ENCODE assay signal across 9 mouse cellular contexts in genomic region chr11:79610454-79610853, GRCm38 (mm10). TPM values are rescaled to one million over a fixed set of nuclear protein-coding genes. Genes with fewer than 3 reads are reported as not detected.
DNase-seq lines count a peak whose midpoint lies in the region; ATAC-seq and TF ChIP-seq lines count a peak whose summit lies in the region.
"Had no signal": no experiment of that assay in that cellular context is flagged by ENCODE, and none has a peak within 500 bp of the region (broad histone marks: within the 10 kb centered on the region; RNA-seq: fewer than 3 reads in every experiment).

No protein-coding gene starts in this region.

- H3K27me3 ChIP-seq in intestine, embryonic 16.5 days (replicated peaks; ENCODE audit: control insufficient read depth, insufficient read depth, low read length) = no peaks in the 10 kb centered on the region
- H3K27me3 ChIP-seq in intestine, embryonic 15.5 days (replicated peaks) = no peaks in the 10 kb centered on the region
- no peaks in the 10 kb centered on the region for H3K27me3 ChIP-seq in forebrain, postnatal 0 days (ENCODE audit: insufficient read depth, low read length)
- H3K27me3 ChIP-seq in hindbrain, postnatal 0 days (ENCODE audit: insufficient read depth, low read length) = no peaks in the 10 kb centered on the region
- H3K27me3 ChIP-seq in neural tube, embryonic 13.5 days = no peaks in the 10 kb centered on the region
- peaks cover 29% of the 10 kb centered on the region for H3K27me3 ChIP-seq in liver, embryonic 12.5 days (replicated peaks)

- H3K4me2 ChIP-seq in intestine, embryonic 16.5 days (ENCODE audit: low read depth, low read length) = no peak overlapping the region
- no peak overlapping the region for H3K4me2 ChIP-seq in intestine, embryonic 15.5 days (replicated peaks)
- H3K4me2 ChIP-seq in forebrain, postnatal 0 days (ENCODE audit: low read depth) = no peak overlapping the region
- H3K4me2 ChIP-seq in hindbrain, postnatal 0 days (ENCODE audit: low read depth, low read length) = 0 out of 2 replicates have a peak overlapping the region, but pooled peaks have one; percentile 1
- no peak overlapping the region for H3K4me2 ChIP-seq in neural tube, embryonic 13.5 days
- no peak overlapping the region for H3K4me2 ChIP-seq in liver, embryonic 12.5 days

- no peaks in the 10 kb centered on the region for H3K36me3 ChIP-seq in intestine, embryonic 16.5 days (ENCODE audit: control insufficient read depth, insufficient read depth, low read length)
- no peaks in the 10 kb centered on the region for H3K36me3 ChIP-seq in intestine, embryonic 15.5 days
- 0 out of 2 replicates have a peak, but pooled peaks cover 4% of the 10 kb centered on the region for H3K36me3 ChIP-seq in forebrain, postnatal 0 days (ENCODE audit: insufficient read depth)
- H3K36me3 ChIP-seq in hindbrain, postnatal 0 days (ENCODE audit: insufficient read depth, low read length) = no peaks in the 10 kb centered on the region
- 0 out of 2 replicates have a peak, but pooled peaks cover 7% of the 10 kb centered on the region for H3K36me3 ChIP-seq in neural tube, embryonic 13.5 days
- no peaks in the 10 kb centered on the region for H3K36me3 ChIP-seq in liver, embryonic 12.5 days

- H3K4me1 ChIP-seq in intestine, embryonic 16.5 days (ENCODE audit: control insufficient read depth, insufficient read depth, low read length) = peaks cover 14% of the 10 kb centered on the region
- H3K4me1 ChIP-seq in intestine, embryonic 15.5 days (replicated peaks) = peaks cover 30% of the 10 kb centered on the region
- peaks cover 6% of the 10 kb centered on the region; the same call in 1 of the 2 replicates for H3K4me1 ChIP-seq in forebrain, postnatal 0 days (ENCODE audit: insufficient read depth)
- peaks cover 24% of the 10 kb centered on the region for H3K4me1 ChIP-seq in hindbrain, postnatal 0 days (ENCODE audit: insufficient read depth, low read length)
- peaks cover 56% of the 10 kb centered on the region for H3K4me1 ChIP-seq in neural tube, embryonic 13.5 days (replicated peaks)
- H3K4me1 ChIP-seq in liver, embryonic 12.5 days = peaks cover 18% of the 10 kb centered on the region; the same call in 1 of the 2 replicates

- ATAC-seq in intestine, embryonic 16.5 days = no peak
- no peak for ATAC-seq in intestine, embryonic 15.5 days
- no peak for ATAC-seq in forebrain, postnatal 0 days
- no peak for ATAC-seq in hindbrain, postnatal 0 days
- no peak for ATAC-seq in neural tube, embryonic 13.5 days (ENCODE audit: low read depth)
- ATAC-seq in liver, embryonic 12.5 days = no peak

- peak overlapping the region; percentile 3; the same call in 1 of the 2 replicates for H3K27ac ChIP-seq in intestine, embryonic 16.5 days (ENCODE audit: low read length)
- no peak overlapping the region for H3K27ac ChIP-seq in intestine, embryonic 15.5 days
- no peak overlapping the region for H3K27ac ChIP-seq in forebrain, postnatal 0 days (ENCODE audit: low read depth, low read length)
- peak overlapping the region; percentile 42 for H3K27ac ChIP-seq in hindbrain, postnatal 0 days
- H3K27ac ChIP-seq in neural tube, embryonic 13.5 days (replicated peaks) = peak overlapping the region; percentile 55; the same call in 1 of the 2 replicates
- no peak overlapping the region for H3K27ac ChIP-seq in liver, embryonic 12.5 days

- WGBS in intestine, embryonic 16.5 days = 51% methylated on average over 2 of the region's 2 CpGs
- 60% methylated on average over 2 of the region's 2 CpGs for WGBS in intestine, embryonic 15.5 days
- WGBS in forebrain, postnatal 0 days = 38% methylated on average over 2 of the region's 2 CpGs
- WGBS in hindbrain, postnatal 0 days = 53% methylated on average over 2 of the region's 2 CpGs
- WGBS in neural tube, embryonic 13.5 days = 44% methylated on average over 2 of the region's 2 CpGs
- WGBS in liver, embryonic 12.5 days (ENCODE audit: insufficient replicate concordance) = 42% methylated on average over 2 of the region's 2 CpGs

- no peak overlapping the region for H3K4me3 ChIP-seq in intestine, embryonic 16.5 days (ENCODE audit: low read length)
- no peak overlapping the region for H3K4me3 ChIP-seq in intestine, embryonic 15.5 days (replicated peaks)
- H3K4me3 ChIP-seq in forebrain, postnatal 0 days (ENCODE audit: low read depth, low read length) = no peak overlapping the region
- H3K4me3 ChIP-seq in hindbrain, postnatal 0 days (ENCODE audit: low read length) = no peak overlapping the region
- H3K4me3 ChIP-seq in neural tube, embryonic 13.5 days = no peak overlapping the region
- no peak overlapping the region for H3K4me3 ChIP-seq in liver, embryonic 12.5 days

- no peak for TF ChIP-seq CTCF in forebrain, postnatal 0 days (IDR thresholded peaks at IDR 0.05; ENCODE audit: low read depth)
- TF ChIP-seq CTCF in hindbrain, postnatal 0 days (IDR thresholded peaks at IDR 0.05; ENCODE audit: low read depth) = no peak

- H3K9ac ChIP-seq in intestine, embryonic 16.5 days (ENCODE audit: low read depth, low read length) = peak overlapping the region; percentile 24; the same call in 1 of the 2 replicates
- H3K9ac ChIP-seq in intestine, embryonic 15.5 days = no peak overlapping the region
- 0 out of 2 replicates have a peak overlapping the region, but pooled peaks have one; percentile 28 for H3K9ac ChIP-seq in forebrain, postnatal 0 days
- H3K9ac ChIP-seq in hindbrain, postnatal 0 days (replicated peaks; ENCODE audit: low read length) = no peak overlapping the region
- peak overlapping the region; percentile 35 for H3K9ac ChIP-seq in neural tube, embryonic 13.5 days
- no peak overlapping the region for H3K9ac ChIP-seq in liver, embryonic 12.5 days
- H3K9ac ChIP-seq: lung, embryonic 14.5 days had no signal

- no peaks in the 10 kb centered on the region for H3K9me3 ChIP-seq in intestine, embryonic 16.5 days (ENCODE audit: control insufficient read depth, low read length)
- no peaks in the 10 kb centered on the region for H3K9me3 ChIP-seq in intestine, embryonic 15.5 days
- H3K9me3 ChIP-seq in forebrain, postnatal 0 days (ENCODE audit: low read length) = no peaks in the 10 kb centered on the region
- H3K9me3 ChIP-seq in hindbrain, postnatal 0 days (ENCODE audit: low read length) = no peaks in the 10 kb centered on the region
- H3K9me3 ChIP-seq in neural tube, embryonic 13.5 days = no peaks in the 10 kb centered on the region
- H3K9me3 ChIP-seq in liver, embryonic 12.5 days (replicated peaks) = no peaks in the 10 kb centered on the region

- DNase-seq in forebrain, postnatal 0 days = no peak
- no peak for DNase-seq in hindbrain, postnatal 0 days (ENCODE audit: low spot score)
- no peak for DNase-seq in left cerebral cortex, adult 11 months (ENCODE audit: low spot score)
- DNase-seq: kidney, postnatal 25 days had no signal

RNA-seq across cellular contexts. Expression of gene Rab11fip4, which starts 19.4 kb away (rescaled TPM):
- 1.3 and 2.0 TPM in 2 replicates for polyA plus RNA-seq in intestine, embryonic 16.5 days (2015; fragmentation: Nextera tagmentation; extraction: Ambion mirVana)
- polyA plus RNA-seq in intestine, embryonic 15.5 days (2015; fragmentation: Nextera tagmentation; extraction: Ambion mirVana) = 1.7 and 1.8 TPM in 2 replicates
- total RNA-seq in forebrain, postnatal 0 days (2014; rRNA removed) = 80.9 and 86.2 TPM in 2 replicates
- polyA plus RNA-seq in forebrain, postnatal 0 days (2015; fragmentation: Nextera tagmentation; extraction: Ambion mirVana) = 18.7 and 21.7 TPM in 2 replicates
- total RNA-seq in hindbrain, postnatal 0 days (2014; rRNA removed) = 66.4 and 69.3 TPM in 2 replicates
- polyA plus RNA-seq in hindbrain, postnatal 0 days (2015; fragmentation: Nextera tagmentation; extraction: Ambion mirVana) = 17.3 and 17.4 TPM in 2 replicates
- polyA plus RNA-seq in neural tube, embryonic 13.5 days (2015; fragmentation: Nextera tagmentation; extraction: Ambion mirVana) = 24.6 and 25.4 TPM in 2 replicates
- polyA plus RNA-seq in liver, embryonic 12.5 days (2016; fragmentation: Nextera tagmentation; extraction: Ambion mirVana) = 1.1 and 1.5 TPM in 2 replicates

Comparison
In these comparisons a context has a peak if more than half of its experiments do, and no peak if none do; other contexts are left out.
1. H3K27ac ChIP-seq: peak in intestine, embryonic 16.5 days (single experiment), hindbrain, postnatal 0 days (single experiment) and neural tube, embryonic 13.5 days (single experiment); none in intestine, embryonic 15.5 days (single experiment), forebrain, postnatal 0 days (single experiment) and liver, embryonic 12.5 days (single experiment).
2. H3K9ac ChIP-seq: peak in intestine, embryonic 16.5 days (single experiment), forebrain, postnatal 0 days (single experiment) and neural tube, embryonic 13.5 days (single experiment); none in intestine, embryonic 15.5 days (single experiment), hindbrain, postnatal 0 days (single experiment) and liver, embryonic 12.5 days (single experiment).